Mouse (Mus musculus): ENCODE data around the gene Adipor2.
A peak's percentile ranks its signal among the peaks of the same experiment; 100 is the strongest.

Adipor2 gene

GRCm38 (mm10) chr6:119419412-119419811, 1.9 kb upstream of the Adipor2 start:
- DNase-seq = no peak

GRCm38 (mm10) chr6:119418392-119419251, 1.1 kb upstream of the Adipor2 start:
- DNase-seq = no peak

GRCm38 (mm10) chr6:119417821-119418220, 317 bp upstream of the Adipor2 start:
- DNase-seq = no peak

- DNase-seq = no peak
Measured at GRCm38 (mm10) chr6:119416643-119417042, 861 bp downstream of the Adipor2 start.

GRCm38 (mm10) chr6:119414262-119415043, 3.1 kb downstream of the Adipor2 start:
- DNase-seq = no peak

GRCm38 (mm10) chr6:119412588-119412987, 4.9 kb downstream of the Adipor2 start:
- DNase-seq = no peak

GRCm38 (mm10) chr6:119411511-119411910, 6.0 kb downstream of the Adipor2 start:
- no peak for DNase-seq

- DNase-seq = no peak
Measured at GRCm38 (mm10) chr6:119409766-119410165, 7.7 kb downstream of the Adipor2 start.

- peak; percentile 28 for DNase-seq
Measured at GRCm38 (mm10) chr6:119408582-119408981, 8.9 kb downstream of the Adipor2 start.

- no peak for DNase-seq
Measured at GRCm38 (mm10) chr6:119407818-119408217, 9.7 kb downstream of the Adipor2 start.

GRCm38 (mm10) chr6:119406528-119406927, 11.0 kb downstream of the Adipor2 start:
- DNase-seq = no peak

GRCm38 (mm10) chr6:119405310-119405709, 12.2 kb downstream of the Adipor2 start:
- no peak for DNase-seq

GRCm38 (mm10) chr6:119404854-119405253, 12.7 kb downstream of the Adipor2 start:
- DNase-seq = no peak

- DNase-seq = no peak
Measured at GRCm38 (mm10) chr6:119402976-119403375, 14.5 kb downstream of the Adipor2 start.

GRCm38 (mm10) chr6:119401545-119402304, 15.8 kb downstream of the Adipor2 start:
- no peak for DNase-seq

- no peak for DNase-seq
Measured at GRCm38 (mm10) chr6:119400649-119401048, 16.9 kb downstream of the Adipor2 start.

- no peak for DNase-seq
Measured at GRCm38 (mm10) chr6:119399371-119399770, 18.1 kb downstream of the Adipor2 start.

GRCm38 (mm10) chr6:119396309-119396634, 21.2 kb downstream of the Adipor2 start:
- DNase-seq = peak; percentile 71

GRCm38 (mm10) chr6:119395421-119396308, 21.8 kb downstream of the Adipor2 start:
- DNase-seq = peak; percentile 32

- no peak for DNase-seq
Measured at GRCm38 (mm10) chr6:119392836-119393235, 24.7 kb downstream of the Adipor2 start.

- no peak for DNase-seq
Measured at GRCm38 (mm10) chr6:119390728-119391127, 26.8 kb downstream of the Adipor2 start.

- DNase-seq = no peak
Measured at GRCm38 (mm10) chr6:119389089-119389488, 28.4 kb downstream of the Adipor2 start.

All from thymus, postnatal 14 days (tissue).